In the genomic region with DNA sequence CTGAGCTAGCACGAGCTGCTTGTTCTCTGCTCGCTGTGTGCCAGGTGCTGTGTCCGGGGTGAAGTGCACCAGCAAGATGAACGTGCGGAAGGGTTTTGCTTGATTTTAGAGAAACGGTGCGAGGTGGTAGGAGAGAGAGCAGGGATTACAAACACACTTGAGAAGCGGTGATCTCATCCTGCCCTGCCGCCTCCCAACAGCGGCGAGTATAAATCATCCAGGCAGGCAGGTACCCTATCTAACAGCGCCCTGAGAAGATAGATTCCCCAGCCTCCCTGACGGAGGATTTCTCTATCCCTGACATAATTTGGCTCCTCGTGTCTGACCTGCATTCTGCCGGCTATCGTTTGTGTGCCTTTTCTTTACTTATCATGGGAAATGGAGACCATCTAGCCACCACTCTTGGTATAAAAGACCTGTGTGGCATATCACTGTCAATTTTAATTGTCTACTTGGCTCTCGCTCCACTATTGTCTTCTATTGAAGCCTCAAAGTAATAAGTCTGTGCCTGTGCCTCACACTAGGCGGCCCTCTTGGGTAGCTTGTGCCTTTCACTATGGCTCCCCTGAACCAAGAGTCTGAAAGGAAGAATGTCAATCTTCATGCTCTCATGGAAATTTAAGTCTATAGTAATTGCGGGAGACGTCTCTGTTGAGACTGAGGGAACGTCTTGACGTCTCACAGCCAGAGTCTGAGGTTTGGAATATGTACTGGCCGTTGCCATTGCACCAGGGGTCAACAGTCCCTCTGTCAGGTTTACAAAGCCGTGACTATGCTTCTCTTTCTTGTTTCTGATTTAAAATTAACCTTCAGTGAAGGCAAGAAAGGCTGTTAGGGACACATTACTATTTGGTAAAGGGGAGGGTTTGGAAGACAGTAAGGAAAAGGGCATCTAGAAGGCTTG, we compare ENCODE assay signal across 17 mouse cellular contexts.
DNase-seq lines count a peak whose midpoint lies in the region; ATAC-seq and TF ChIP-seq lines count a peak whose summit lies in the region.
"Had no signal": no experiment of that assay in that cellular context is flagged by ENCODE, and none has a peak within 500 bp of the region (broad histone marks: within the 10 kb centered on the region; RNA-seq: fewer than 3 reads in every experiment).

No protein-coding gene starts in this region.

- H3K36me3 ChIP-seq in forebrain, embryonic 13.5 days (ENCODE audit: poor library complexity, severe bottlenecking), result peaks cover 90% of the 10 kb centered on the region
- peaks cover 99% of the 10 kb centered on the region for H3K36me3 ChIP-seq in forebrain, embryonic 10.5 days (replicated peaks)
- H3K36me3 ChIP-seq in kidney, adult 2 months (ENCODE audit: control insufficient read depth, insufficient read depth, low read length), result no peaks in the 10 kb centered on the region
- H3K36me3 ChIP-seq in kidney, postnatal 0 days (ENCODE audit: insufficient read depth, low read length), result peaks cover 27% of the 10 kb centered on the region

- no peaks in the 10 kb centered on the region for H3K27me3 ChIP-seq in forebrain, embryonic 13.5 days
- no peaks in the 10 kb centered on the region for H3K27me3 ChIP-seq in forebrain, embryonic 10.5 days (ENCODE audit: poor library complexity, severe bottlenecking)
- no peaks in the 10 kb centered on the region for H3K27me3 ChIP-seq in kidney, adult 2 months (replicated peaks; ENCODE audit: control insufficient read depth, insufficient read depth, low read length)
- no peaks in the 10 kb centered on the region for H3K27me3 ChIP-seq in kidney, postnatal 0 days (ENCODE audit: insufficient read depth, low read length)
- H3K27me3 ChIP-seq: liver, embryonic 13.5 days had no signal

- no peak for TF ChIP-seq CTCF in kidney, adult 2 months (conservative IDR thresholded peaks at IDR 0.05; ENCODE audit: insufficient read depth, insufficient read length, low read depth, low read length)
- no peak for TF ChIP-seq CTCF in kidney, postnatal 0 days (IDR thresholded peaks at IDR 0.05; ENCODE audit: low read depth)

- TF ChIP-seq POLR2A in kidney, adult 2 months (IDR thresholded peaks at IDR 0.05; ENCODE audit: low read depth, low read length), result no peak

- no peaks in the 10 kb centered on the region for H3K9me3 ChIP-seq in forebrain, embryonic 13.5 days (replicated peaks)
- no peaks in the 10 kb centered on the region for H3K9me3 ChIP-seq in forebrain, embryonic 10.5 days
- H3K9me3 ChIP-seq in kidney, postnatal 0 days (replicated peaks; ENCODE audit: low read length), result no peaks in the 10 kb centered on the region
- H3K9me3 ChIP-seq: liver, embryonic 13.5 days had no signal

- H3K9ac ChIP-seq in forebrain, embryonic 13.5 days, result no peak overlapping the region
- no peak overlapping the region for H3K9ac ChIP-seq in kidney, postnatal 0 days (ENCODE audit: low read depth, low read length)
- H3K9ac ChIP-seq: liver, embryonic 13.5 days had no signal

- H3K27ac ChIP-seq in forebrain, embryonic 13.5 days, result no peak overlapping the region
- H3K27ac ChIP-seq in forebrain, embryonic 10.5 days, result no peak overlapping the region
- peak overlapping the region; percentile 66; the same call in 1 of the 2 replicates for H3K27ac ChIP-seq in kidney, adult 2 months (ENCODE audit: insufficient read depth, low read depth, low read length)
- H3K27ac ChIP-seq in kidney, postnatal 0 days, result peak overlapping the region; percentile 38
- H3K27ac ChIP-seq: layer of hippocampus, adult 2 months; left cerebral cortex, adult 2 months; liver, embryonic 13.5 days had no signal

- DNase-seq in forebrain, embryonic 10.5 days (ENCODE audit: extremely low spot score, low spot score), result no peak
- DNase-seq in kidney, adult 2 months, result peak; percentile 54
- no peak for DNase-seq in kidney, postnatal 10 days
- DNase-seq in ZHBTc4 (ENCODE audit: low read depth, low spot score), result peak; percentile 18
- no peak for DNase-seq in kidney, postnatal 0 days (ENCODE audit: low spot score)
- DNase-seq in natural killer cell, adult 2 months (ENCODE audit: low spot score in 2 of 2), result no peak
- no peak for DNase-seq in right cerebral cortex, adult 18-20 months
- DNase-seq: adrenal gland, postnatal 36 days; cerebellum, adult 8-10 months; gastrocnemius, postnatal 14 days; heart, postnatal 10 days; liver, embryonic 13.5 days had no signal

- 75% methylated on average over 24 of the region's 24 CpGs for WGBS in forebrain, embryonic 13.5 days
- WGBS in forebrain, embryonic 10.5 days, result 91% methylated on average over 24 of the region's 24 CpGs
- WGBS in kidney, adult 2 months, result 61% methylated on average over 24 of the region's 24 CpGs
- 70% methylated on average over 24 of the region's 24 CpGs for WGBS in kidney, postnatal 0 days

- peak; percentile 60 for ATAC-seq in forebrain, embryonic 13.5 days
- peak; percentile 71 for ATAC-seq in kidney, postnatal 0 days (replicated peaks; ENCODE audit: low FRiP score, low read depth)

- H3K4me3 ChIP-seq in forebrain, embryonic 13.5 days, result no peak overlapping the region
- no peak overlapping the region for H3K4me3 ChIP-seq in forebrain, embryonic 10.5 days
- H3K4me3 ChIP-seq in kidney, adult 2 months (ENCODE audit: insufficient read depth, low read depth, low read length), result no peak overlapping the region; the same call in 1 of the 2 replicates
- no peak overlapping the region for H3K4me3 ChIP-seq in kidney, postnatal 0 days (replicated peaks; ENCODE audit: low read depth, low read length)
- H3K4me3 ChIP-seq: erythroblast, embryonic 14.5 days; layer of hippocampus, adult 2 months; left cerebral cortex, adult 2 months; liver, embryonic 13.5 days; myocyte had no signal

- H3K4me1 ChIP-seq in forebrain, embryonic 13.5 days, result 0 out of 2 replicates have a peak, but pooled peaks cover 4% of the 10 kb centered on the region
- H3K4me1 ChIP-seq in forebrain, embryonic 10.5 days, result no peaks in the 10 kb centered on the region
- peaks cover 5% of the 10 kb centered on the region; the same call in 1 of the 2 replicates for H3K4me1 ChIP-seq in kidney, adult 2 months (ENCODE audit: control insufficient read depth, insufficient read depth, low read length)
- no peaks in the 10 kb centered on the region for H3K4me1 ChIP-seq in kidney, postnatal 0 days (replicated peaks; ENCODE audit: insufficient read depth, low read length)
- H3K4me1 ChIP-seq: liver, embryonic 13.5 days had no signal

- no peak overlapping the region for H3K4me2 ChIP-seq in forebrain, embryonic 13.5 days
- no peak overlapping the region for H3K4me2 ChIP-seq in kidney, postnatal 0 days (ENCODE audit: low read length)
- H3K4me2 ChIP-seq: liver, embryonic 13.5 days had no signal

Comparison
In these comparisons a context has a peak if more than half of its experiments do, and no peak if none do; other contexts are left out.
1. DNase-seq: peak in kidney, adult 2 months (single experiment) and ZHBTc4 (single experiment); none in forebrain, embryonic 10.5 days (single experiment), kidney, postnatal 10 days (single experiment), kidney, postnatal 0 days (single experiment), natural killer cell, adult 2 months (0 of 2) and right cerebral cortex, adult 18-20 months (single experiment).
2. H3K27ac ChIP-seq: peak in kidney, adult 2 months (single experiment) and kidney, postnatal 0 days (single experiment); none in forebrain, embryonic 13.5 days (single experiment) and forebrain, embryonic 10.5 days (single experiment).